Mouse (Mus musculus): ENCODE data around the gene 4930595D18Rik. TPM values are rescaled to one million over a fixed set of nuclear protein-coding genes. Genes with fewer than 3 reads are reported as not detected.

Gene 4930595D18Rik
- not detected in 2 replicates for polyA plus RNA-seq (2015; fragmentation: Nextera tagmentation; extraction: Ambion mirVana)

GRCm38 (mm10) chr12:111184476-111184875 is at the start of gene 4930595D18Rik:
TSS of gene 4930595D18Rik (minus strand) at chr12:111184491.

GRCm38 (mm10) chr12:111165831-111166591 is 18.3 kb downstream of the 4930595D18Rik start, which contains the start of gene Traf3:
TSS of gene Traf3 (plus strand) at chr12:111166370.

Other genes starting within 250 kb of the 4930595D18Rik start
- 50.2 and 59.2 TPM in 2 replicates for gene Ankrd9, start 205.5 kb downstream of the 4930595D18Rik start, polyA plus RNA-seq (2015; fragmentation: Nextera tagmentation; extraction: Ambion mirVana)
- 5.7 and 6.4 TPM in 2 replicates for gene Rcor1, start 145.1 kb downstream of the 4930595D18Rik start, polyA plus RNA-seq (2015; fragmentation: Nextera tagmentation; extraction: Ambion mirVana)
- gene Traf3, start 18.1 kb downstream of the 4930595D18Rik start, polyA plus RNA-seq (2015; fragmentation: Nextera tagmentation; extraction: Ambion mirVana) = 6.0 and 7.3 TPM in 2 replicates
- gene Amn, start 86.6 kb upstream of the 4930595D18Rik start, polyA plus RNA-seq (2015; fragmentation: Nextera tagmentation; extraction: Ambion mirVana) = 0.65 TPM in 1 of 2 replicates, not detected in the other
- gene Cdc42bpb, start 193.2 kb upstream of the 4930595D18Rik start, polyA plus RNA-seq (2015; fragmentation: Nextera tagmentation; extraction: Ambion mirVana) = 13.5 and 13.9 TPM in 2 replicates
- gene Lbhd2, start 222.3 kb upstream of the 4930595D18Rik start, polyA plus RNA-seq (2015; fragmentation: Nextera tagmentation; extraction: Ambion mirVana) = 0.62 and 0.83 TPM in 2 replicates
- gene Exoc3l4, start 232.5 kb upstream of the 4930595D18Rik start, polyA plus RNA-seq (2015; fragmentation: Nextera tagmentation; extraction: Ambion mirVana) = 4.2 and 5.2 TPM in 2 replicates

Data from skeletal muscle tissue, postnatal 0 days (tissue).